Mouse (Mus musculus) spleen, adult 2 months (tissue): ENCODE data around the gene Podxl.

Experiments used
- CTCF ChIP-seq: fragments of 200-500 bp; IDR thresholded peaks from 2 replicates; pipeline ENCODE4 v1.5.1; 2011; ENCODE audit warnings: mild to moderate bottlenecking, inconsistent platforms; ENCODE audit not compliant: insufficient read depth, insufficient read length, insufficient replicate concordance; ENCODE audit errors: extremely low read depth
- POLR2A ChIP-seq: fragments of 200-500 bp; IDR thresholded peaks from 2 replicates; pipeline ENCODE4 v1.6.1; 2011; ENCODE audit warnings: low read depth, low read length, inconsistent platforms

DNA sequence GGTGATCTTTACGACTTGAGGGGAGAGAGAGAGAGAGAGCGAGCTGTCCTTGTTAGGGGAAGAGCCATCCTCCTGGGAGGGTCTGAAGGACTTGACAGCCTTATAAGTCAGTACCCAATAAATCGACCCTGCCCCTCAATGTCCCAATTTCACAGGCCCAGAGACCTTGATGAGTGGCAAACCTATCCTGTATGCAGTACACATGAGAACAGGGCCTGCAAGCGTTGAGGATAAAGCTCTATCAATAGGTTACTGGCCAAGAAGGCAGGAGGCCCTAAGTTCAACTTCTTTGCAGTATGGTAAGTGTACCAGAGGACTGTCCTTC, 33.3 kb upstream of the Podxl start:
- TF ChIP-seq POLR2A (no peak), CTCF (no peak)
